Mouse (Mus musculus) stomach, postnatal 0 days (tissue): ENCODE measurements around the gene Polm. TPM values are rescaled to one million over a fixed set of nuclear protein-coding genes. Genes with fewer than 3 reads are reported as not detected.

Experiments
- ATAC-seq: fragments of 200-750 bp; cut with Nextera tagmentation; 2 replicates; pipeline ENCODE4 v1.8.0; 2017; ENCODE audit not compliant: low FRiP score, low TSS enrichment
- DNase-seq: peaks from one replicate; pipeline ENCODE4 v3.0.0-alpha.2; 2016; ENCODE audit warnings: low spot score
- H3K27ac ChIP-seq: fragments of 300-500 bp; sonication (generic); replicated peaks from 2 replicates; pipeline ENCODE4 v1.5.1; 2014; ENCODE audit warnings: mild to moderate bottlenecking, control low read depth
- H3K27me3 ChIP-seq: fragments of 300-500 bp; sonication (generic); 2 replicates; pipeline ENCODE4 v1.6.1; 2014; ENCODE audit warnings: low read length; ENCODE audit not compliant: control insufficient read depth, insufficient read depth
- H3K36me3 ChIP-seq: fragments of 300-500 bp; sonication (generic); 2 replicates; pipeline ENCODE4 v1.6.1; 2014; ENCODE audit warnings: low read length, mixed read lengths; ENCODE audit not compliant: control insufficient read depth, insufficient read depth
- H3K4me1 ChIP-seq: fragments of 300-500 bp; sonication (generic); replicated peaks from 2 replicates; pipeline ENCODE4 v1.6.1; 2014; ENCODE audit warnings: antibody characterized with exemption; ENCODE audit not compliant: control insufficient read depth, insufficient read depth
- H3K4me2 ChIP-seq: fragments of 300-500 bp; sonication (generic); replicated peaks from 2 replicates; pipeline ENCODE4 v1.6.1; 2014; ENCODE audit warnings: low read depth, mild to moderate bottlenecking, control low read depth, moderate library complexity
- H3K4me3 ChIP-seq: fragments of 300-500 bp; sonication (generic); 2 replicates; pipeline ENCODE4 v1.5.1; 2014; ENCODE audit warnings: low read depth, low read length, control low read depth
- H3K9ac ChIP-seq: fragments of 300-500 bp; sonication (generic); 2 replicates; pipeline ENCODE4 v1.6.1; 2014; ENCODE audit warnings: mild to moderate bottlenecking, low read length, control low read depth, mixed read lengths
- H3K9me3 ChIP-seq: fragments of 300-500 bp; sonication (generic); 2 replicates; pipeline ENCODE4 v1.6.1; 2016; ENCODE audit warnings: low read length; ENCODE audit not compliant: control insufficient read depth
- CTCF ChIP-seq: IDR thresholded peaks from 2 replicates; pipeline ENCODE4 v1.5.1; 2016; ENCODE audit warnings: antibody characterized with exemption, low read depth, mild to moderate bottlenecking, moderate library complexity
- EP300 ChIP-seq: optimal IDR thresholded peaks from 2 replicates; pipeline ENCODE3; 2016; ENCODE audit warnings: antibody characterized with exemption
- WGBS: fragments of 180-500 bp; shearing (Covaris S2); extraction: QIAGEN DNeasy Blood & Tissue Kit; methylation state at CpG from one replicate; pipeline ENCODE4 v1.1.7; 2014; 5-methylcytosine and 5-hydroxymethylcytosine counted together
- polyA plus RNA-seq: library from polyadenylated mRNA; unstranded; fragments of >200 nt; fragmentation: Nextera tagmentation; extraction: Ambion mirVana; gene quantifications from 2 replicates; pipeline ENCODE4 v1.2.1, GENCODE M21; 2015

Gene Polm
- polyA plus RNA-seq, 1 experiment from 2014 or later = 6.3 TPM

GRCm38 (mm10) chr11:5841751-5842150 lies 3.9 kb upstream of the Polm start:
- WGBS = 81% methylated on average over 2 of the region's 2 CpGs
- Histone ChIP-seq H3K4me2 (no peak overlapping the region), H3K9me3 (no peaks in the 10 kb centered on the region), H3K27me3 (no peaks in the 10 kb centered on the region), H3K4me1 (no peaks in the 10 kb centered on the region), H3K36me3 (no peaks in the 10 kb centered on the region), H3K9ac (no peak overlapping the region), H3K4me3 (no peak overlapping the region), H3K27ac (no peak overlapping the region)
- no peak for TF ChIP-seq EP300
- ATAC-seq (no peak), DNase-seq (no peak)

GRCm38 (mm10) chr11:5840346-5840745 lies 2.5 kb upstream of the Polm start:
- DNase-seq (no peak), ATAC-seq (no peak)
- no peak overlapping the region for H3K4me3 ChIP-seq
- no peak for TF ChIP-seq EP300
- no peak for TF ChIP-seq CTCF
- no peaks in the 10 kb centered on the region for H3K4me1 ChIP-seq
- no peak overlapping the region for H3K27ac ChIP-seq
- 71% methylated on average over 7 of the region's 7 CpGs for WGBS
- H3K27me3 ChIP-seq = no peaks in the 10 kb centered on the region
- H3K36me3 ChIP-seq = no peaks in the 10 kb centered on the region
- H3K9me3 ChIP-seq = no peaks in the 10 kb centered on the region
- no peak overlapping the region for H3K9ac ChIP-seq
- no peak overlapping the region for H3K4me2 ChIP-seq

- no peaks in the 10 kb centered on the region for H3K4me1 ChIP-seq
- no peaks in the 10 kb centered on the region for H3K9me3 ChIP-seq
- no peak overlapping the region for H3K27ac ChIP-seq
- H3K27me3 ChIP-seq = no peaks in the 10 kb centered on the region
- TF ChIP-seq CTCF = peak; percentile 55
- TF ChIP-seq EP300 = no peak
- DNase-seq = no peak
- no peak overlapping the region for H3K4me2 ChIP-seq
- no peak overlapping the region for H3K9ac ChIP-seq
- H3K4me3 ChIP-seq = no peak overlapping the region
- ATAC-seq = peak; percentile 6; the same call in 1 of the 2 replicates
- H3K36me3 ChIP-seq = peaks cover 13% of the 10 kb centered on the region
- 50% methylated on average over 1 of the region's 1 CpGs for WGBS
These were observed 1.7 kb downstream of the Polm start for GRCm38 (mm10) chr11:5836126-5836525.

- H3K9me3 ChIP-seq = no peaks in the 10 kb centered on the region
- H3K36me3 ChIP-seq = peaks cover 13% of the 10 kb centered on the region
- H3K4me2 ChIP-seq = no peak overlapping the region
- H3K4me1 ChIP-seq = no peaks in the 10 kb centered on the region
- H3K27ac ChIP-seq = no peak overlapping the region
- H3K27me3 ChIP-seq = no peaks in the 10 kb centered on the region
- DNase-seq (no peak), ATAC-seq (no peak)
- 81% methylated on average over 7 of the region's 7 CpGs for WGBS
- TF ChIP-seq EP300 = no peak
- no peak for TF ChIP-seq CTCF
- no peak overlapping the region for H3K4me3 ChIP-seq
- H3K9ac ChIP-seq = no peak overlapping the region
These were observed 2.8 kb downstream of the Polm start for GRCm38 (mm10) chr11:5835057-5835456.

- WGBS = 90% methylated on average over 9 of the region's 9 CpGs
- TF ChIP-seq CTCF = no peak
- TF ChIP-seq EP300 = no peak
- no peak overlapping the region for H3K4me3 ChIP-seq
- H3K36me3 ChIP-seq = peaks cover 16% of the 10 kb centered on the region
- no peak overlapping the region for H3K9ac ChIP-seq
- no peaks in the 10 kb centered on the region for H3K27me3 ChIP-seq
- ATAC-seq (no peak), DNase-seq (no peak)
- H3K4me1 ChIP-seq = no peaks in the 10 kb centered on the region
- no peak overlapping the region for H3K27ac ChIP-seq
- no peaks in the 10 kb centered on the region for H3K9me3 ChIP-seq
- H3K4me2 ChIP-seq = no peak overlapping the region
These were observed 3.3 kb downstream of the Polm start for GRCm38 (mm10) chr11:5834506-5834905.

GRCm38 (mm10) chr11:5829327-5829726 lies 8.5 kb downstream of the Polm start:
- peaks cover 22% of the 10 kb centered on the region for H3K36me3 ChIP-seq

More at GRCm38 (mm10) chr11:5829327-5829726, 8.5 kb downstream of the Polm start:
- no peaks in the 10 kb centered on the region for H3K4me1 ChIP-seq
- H3K27me3 ChIP-seq = no peaks in the 10 kb centered on the region
- no peak overlapping the region for H3K4me2 ChIP-seq
- no peak overlapping the region for H3K4me3 ChIP-seq
- H3K27ac ChIP-seq = no peak overlapping the region
- TF ChIP-seq CTCF = no peak
- no peak for TF ChIP-seq EP300
- 90% methylated on average over 12 of the region's 12 CpGs for WGBS
- H3K9me3 ChIP-seq = no peaks in the 10 kb centered on the region
- no peak overlapping the region for H3K9ac ChIP-seq
- DNase-seq (no peak), ATAC-seq (no peak)
